Mouse (Mus musculus): ENCODE measurements around the gene Zfyve9. TPM values are rescaled to one million over a fixed set of nuclear protein-coding genes. Genes with fewer than 3 reads are reported as not detected.

The Zfyve9 gene
- polyA plus RNA-seq, 1 experiment from 2014 or later, result 1.3 TPM

- H3K36me3 ChIP-seq (ENCODE audit: inconsistent target), result peaks cover 4% of the 10 kb centered on the region; the same call in 1 of the 2 replicates
Measured at GRCm38 (mm10) chr4:108610935-108611334, 169.7 kb downstream of the Zfyve9 start.

GRCm38 (mm10) chr4:108608651-108609050, 171.9 kb downstream of the Zfyve9 start:
- Histone ChIP-seq H3K36me3 (ENCODE audit: inconsistent target) (peaks cover 18% of the 10 kb centered on the region), H3K27ac (no peak overlapping the region), H3K4me3 (ENCODE audit: inconsistent target) (no peak overlapping the region), H3K79me2 (ENCODE audit: inconsistent target) (peaks cover 46% of the 10 kb centered on the region; the same call in 1 of the 2 replicates)
- WGBS (ENCODE audit: missing documents), result 96% methylated on average over 3 of the region's 3 CpGs

More at GRCm38 (mm10) chr4:108610935-108611334, 169.7 kb downstream of the Zfyve9 start:
- no peak overlapping the region for H3K27ac ChIP-seq
- H3K4me3 ChIP-seq (ENCODE audit: inconsistent target), result no peak overlapping the region
- WGBS (ENCODE audit: missing documents), result 96% methylated on average over 4 of the region's 5 CpGs
- peaks cover 69% of the 10 kb centered on the region for H3K79me2 ChIP-seq (ENCODE audit: inconsistent target)

- 93% methylated on average over 7 of the region's 7 CpGs for WGBS (ENCODE audit: missing documents)
- Histone ChIP-seq H3K27ac (no peak overlapping the region), H3K79me2 (ENCODE audit: inconsistent target) (no peaks in the 10 kb centered on the region), H3K36me3 (ENCODE audit: inconsistent target) (peaks cover 13% of the 10 kb centered on the region), H3K4me3 (ENCODE audit: inconsistent target) (no peak overlapping the region)
Measured at GRCm38 (mm10) chr4:108601870-108602269, 178.7 kb downstream of the Zfyve9 start.

DNA sequence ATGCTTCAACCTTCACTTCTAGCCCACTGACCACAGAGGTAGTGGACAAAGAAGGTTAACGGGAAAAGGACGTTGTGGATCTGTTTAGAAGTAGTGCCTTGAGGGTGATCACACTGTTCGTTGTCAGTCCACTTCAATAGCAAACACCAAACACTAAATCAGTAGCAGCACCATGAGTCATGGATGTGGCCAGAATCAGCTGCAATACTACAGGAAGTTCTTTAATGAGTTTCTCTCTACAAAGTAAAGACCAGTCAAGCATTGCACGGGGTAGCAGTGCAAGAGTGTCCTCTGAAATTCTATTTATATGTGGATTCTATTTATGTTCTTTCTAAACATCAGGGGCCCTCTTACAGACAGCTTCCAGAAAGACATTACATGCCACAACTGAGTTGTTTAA, 182.3 kb downstream of the Zfyve9 start:
- Histone ChIP-seq H3K27ac (no peak overlapping the region), H3K4me3 (ENCODE audit: inconsistent target) (no peak overlapping the region), H3K36me3 (ENCODE audit: inconsistent target) (no peaks in the 10 kb centered on the region), H3K79me2 (ENCODE audit: inconsistent target) (no peaks in the 10 kb centered on the region)
- WGBS (ENCODE audit: missing documents), result 78% methylated on average over 4 of the region's 4 CpGs

DNA sequence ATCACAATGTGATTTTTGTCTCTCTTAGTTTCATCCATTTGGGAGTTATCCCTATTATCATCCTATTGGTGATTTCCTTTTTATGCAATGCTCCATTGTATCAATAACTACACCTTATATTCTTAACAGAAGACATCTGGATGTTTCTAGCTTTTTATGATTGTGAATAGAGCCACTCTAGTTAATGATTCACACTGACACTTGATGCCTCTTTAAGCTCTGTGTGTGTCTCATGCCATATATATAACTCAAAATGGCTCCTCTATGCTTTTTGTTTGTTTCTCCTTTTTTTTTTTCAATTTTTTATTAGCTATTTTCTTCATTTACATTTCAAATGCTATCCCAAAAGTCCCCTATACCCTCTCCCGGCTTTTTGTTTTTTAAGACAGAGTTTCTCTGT, 184.8 kb downstream of the Zfyve9 start:
- H3K27ac ChIP-seq, result no peak overlapping the region
- no peaks in the 10 kb centered on the region for H3K79me2 ChIP-seq (ENCODE audit: inconsistent target)
- no peaks in the 10 kb centered on the region for H3K36me3 ChIP-seq (ENCODE audit: inconsistent target)
- no peak overlapping the region for H3K4me3 ChIP-seq (ENCODE audit: inconsistent target)
- WGBS (ENCODE audit: missing documents), result 95% methylated on average over 1 of the region's 1 CpGs

DNA sequence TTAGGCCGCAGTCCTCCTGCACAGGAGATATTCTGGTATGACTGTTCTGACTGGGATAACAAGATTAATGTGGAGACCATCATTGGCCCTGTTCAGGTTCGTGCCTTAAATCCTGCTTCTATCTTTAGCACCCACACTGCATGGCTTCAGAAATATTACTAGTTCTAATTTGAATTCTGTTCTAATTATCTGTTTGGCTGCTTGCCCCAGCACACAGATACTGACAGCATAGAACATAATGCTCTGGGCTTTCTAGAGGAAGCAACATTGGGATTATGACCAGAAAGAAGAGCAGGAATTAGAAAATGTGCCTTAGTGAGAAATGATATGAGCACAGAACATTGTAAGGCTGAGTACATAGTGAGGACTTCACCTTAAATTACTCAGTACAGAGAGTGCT, 187.2 kb downstream of the Zfyve9 start:
- 100% methylated on average over 2 of the region's 2 CpGs for WGBS (ENCODE audit: missing documents)
- no peaks in the 10 kb centered on the region for H3K36me3 ChIP-seq (ENCODE audit: inconsistent target)
- H3K79me2 ChIP-seq (ENCODE audit: inconsistent target), result no peaks in the 10 kb centered on the region
- no peak overlapping the region for H3K27ac ChIP-seq
- no peak overlapping the region for H3K4me3 ChIP-seq (ENCODE audit: inconsistent target)

Other genes with a start within 250 kb of the Zfyve9 start
- gene Prpf38a, start 201.5 kb downstream of the Zfyve9 start, polyA plus RNA-seq (2018), result 38.8 to 42.1 TPM (median 40.2 TPM) in 3 replicates
- gene Orc1, start 201.4 kb downstream of the Zfyve9 start, polyA plus RNA-seq (2018), result 0.28 to 5.4 TPM (median 0.93 TPM) in 3 replicates
- 38.2 to 64.5 TPM (median 46.3 TPM) in 3 replicates for gene Cc2d1b, start 160.9 kb downstream of the Zfyve9 start, polyA plus RNA-seq (2018)
- not detected in 3 replicates for gene 3110021N24Rik, start 61.1 kb downstream of the Zfyve9 start, polyA plus RNA-seq (2018)
- gene Btf3l4, start 52.8 kb upstream of the Zfyve9 start, polyA plus RNA-seq (2018), result 34.5 to 70.6 TPM (median 61.1 TPM) in 3 replicates
- 53.6 to 64.7 TPM (median 56.5 TPM) in 3 replicates for gene Txndc12, start 53.8 kb upstream of the Zfyve9 start, polyA plus RNA-seq (2018)
- 7.3 to 17.3 TPM (median 8.9 TPM) in 3 replicates for gene Kti12, start 67.0 kb upstream of the Zfyve9 start, polyA plus RNA-seq (2018)
- not detected in 3 replicates for gene A730015C16Rik, start 67.8 kb upstream of the Zfyve9 start, polyA plus RNA-seq (2018)
- gene Rab3b, start 98.3 kb upstream of the Zfyve9 start, polyA plus RNA-seq (2018), result 0.27 TPM in 1 of 3 replicates, not detected in the others
- 63.9 to 251 TPM (median 84.8 TPM) in 3 replicates for gene Nrd1, start 219.9 kb upstream of the Zfyve9 start, polyA plus RNA-seq (2018)

Measured in macrophage (primary cell).